Mouse (Mus musculus) left cerebral cortex, adult 18-20 months (tissue): ENCODE results near the gene Gm6588. TPM values are rescaled to one million over a fixed set of nuclear protein-coding genes. Genes with fewer than 3 reads are reported as not detected.

Experiments
- DNase-seq, 2 experiments: peaks; one replicate each; pipeline ENCODE4 v3.0.0; 2021 to 2022; ENCODE audit warnings: low spot score in 2 of 2, mixed read lengths in 1 of 2
- total RNA-seq, 2 experiments: library from RNA; stranded (reverse); gene quantifications; 2 replicates each; pipeline ENCODE4 v1.2.3; 2021

Gene Gm6588
- total RNA-seq, 2 experiments from 2014 or later = not detected

DNA sequence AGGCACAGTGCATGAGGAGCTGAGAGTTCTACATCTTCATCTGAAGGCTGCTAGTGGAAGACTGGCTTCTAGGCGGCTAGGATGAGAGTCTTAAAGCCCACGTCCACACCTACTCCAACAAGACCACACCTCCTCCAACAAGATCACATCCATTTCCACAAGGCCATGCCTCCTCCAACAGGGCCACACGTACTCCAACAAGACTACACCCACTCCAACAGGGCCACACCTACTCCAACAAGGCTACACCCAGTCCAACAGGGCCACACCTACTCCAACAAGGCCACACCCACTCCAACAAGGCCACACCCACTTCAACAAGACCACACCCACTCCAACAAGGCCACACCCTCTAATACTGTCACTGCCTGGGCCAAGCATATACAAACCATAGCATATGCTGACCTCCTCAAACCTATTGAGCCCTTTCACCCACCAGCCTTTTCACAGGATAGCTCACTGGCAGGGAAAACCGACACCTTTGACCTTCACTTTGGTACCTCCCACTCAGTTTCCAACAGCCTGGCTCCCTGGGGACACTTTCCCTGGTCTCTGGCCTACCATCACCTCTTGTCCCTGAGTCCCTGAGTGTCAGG lies 19.9 kb downstream of the Gm6588 start:
- no peak for DNase-seq

- peak; percentile 64 to 66 for DNase-seq
Measured at GRCm38 (mm10) chr5:112470144-112470543, 20.9 kb downstream of the Gm6588 start.

DNA sequence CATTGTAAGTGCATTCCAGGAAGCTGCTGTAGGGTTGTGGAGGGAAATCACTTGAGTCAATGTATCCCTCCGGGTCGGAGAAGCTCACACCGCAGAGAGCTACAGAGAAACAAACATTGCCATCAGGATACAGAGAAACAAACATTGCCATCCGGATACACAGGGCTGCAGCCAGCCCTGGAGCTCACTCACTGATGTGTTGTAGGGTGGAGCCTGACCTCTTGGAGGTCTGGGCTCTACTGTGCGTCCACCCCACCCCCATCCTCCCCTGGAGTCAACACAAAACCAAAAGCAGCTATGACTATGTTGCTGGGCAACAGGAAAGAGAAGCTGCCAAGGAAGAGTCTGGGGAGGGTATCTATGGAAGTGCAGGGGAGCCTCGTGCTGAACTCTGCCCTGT lies 24.2 kb downstream of the Gm6588 start:
- no peak for DNase-seq

GRCm38 (mm10) chr5:112481946-112482410 lies 32.8 kb downstream of the Gm6588 start:
- DNase-seq = no peak

GRCm38 (mm10) chr5:112482551-112482950 lies 33.3 kb downstream of the Gm6588 start:
- no peak for DNase-seq

GRCm38 (mm10) chr5:112483030-112483429 lies 33.8 kb downstream of the Gm6588 start:
- no peak for DNase-seq

GRCm38 (mm10) chr5:112484924-112485715 lies 35.9 kb downstream of the Gm6588 start:
- DNase-seq = no peak

GRCm38 (mm10) chr5:112486415-112486814 lies 37.2 kb downstream of the Gm6588 start:
- no peak for DNase-seq

GRCm38 (mm10) chr5:112487504-112487903 lies 38.3 kb downstream of the Gm6588 start:
- no peak for DNase-seq

DNA sequence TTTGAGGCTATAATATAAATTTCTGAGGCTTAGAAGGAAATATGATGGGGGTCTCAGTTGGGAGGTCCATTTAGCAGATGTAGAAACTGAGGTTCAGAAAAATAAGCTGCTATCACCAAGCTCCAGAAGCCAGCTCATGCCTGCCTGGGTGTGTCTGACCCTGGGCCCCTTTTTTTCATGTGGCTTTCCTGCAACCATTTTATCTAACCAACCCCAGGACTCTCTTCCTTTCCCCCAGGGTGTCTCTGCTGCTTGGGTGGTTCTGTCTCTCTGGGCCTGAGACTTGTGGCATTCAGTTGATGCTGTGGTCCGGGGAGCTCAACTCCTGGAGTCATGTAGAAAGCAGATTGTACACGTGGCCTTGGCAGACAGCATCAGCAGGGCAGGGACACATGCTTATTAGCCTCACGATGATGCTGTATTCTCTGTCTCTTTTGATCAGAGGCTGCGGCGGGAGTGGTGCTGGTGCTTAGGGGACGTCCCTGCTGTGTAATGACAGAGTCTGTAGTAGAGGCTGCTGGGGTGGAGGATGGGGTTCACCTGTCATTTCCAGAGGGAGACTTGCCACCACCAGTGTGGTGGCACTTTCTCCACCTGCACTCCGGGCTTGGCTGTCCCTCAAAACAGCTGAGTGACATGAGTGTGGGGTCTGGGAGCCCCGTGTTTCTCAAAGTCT lies 39.0 kb downstream of the Gm6588 start:
- DNase-seq = no peak

- DNase-seq = no peak
Measured at GRCm38 (mm10) chr5:112491489-112491888, 42.3 kb downstream of the Gm6588 start.

DNA sequence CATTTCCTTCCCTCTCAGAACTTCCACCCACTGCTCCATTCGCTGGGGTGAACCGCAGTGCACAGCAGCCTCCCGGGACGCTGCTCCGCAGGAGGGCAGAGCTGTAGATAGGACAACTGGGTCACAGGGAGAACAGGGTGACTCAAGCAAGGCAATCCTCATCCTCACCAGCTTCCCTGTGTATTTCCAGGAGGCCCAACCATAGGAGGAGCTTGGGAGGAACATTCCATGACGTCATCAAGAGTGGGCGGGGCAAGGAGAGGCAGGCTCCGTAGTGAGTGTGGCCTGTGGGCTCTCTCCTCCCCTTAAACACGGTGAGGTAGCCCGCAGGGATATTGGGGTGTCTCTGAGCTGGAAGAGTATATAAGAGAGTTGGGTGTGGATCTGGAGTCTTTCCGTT lies 44.3 kb downstream of the Gm6588 start:
- DNase-seq = peak; percentile 61 to 78

DNA sequence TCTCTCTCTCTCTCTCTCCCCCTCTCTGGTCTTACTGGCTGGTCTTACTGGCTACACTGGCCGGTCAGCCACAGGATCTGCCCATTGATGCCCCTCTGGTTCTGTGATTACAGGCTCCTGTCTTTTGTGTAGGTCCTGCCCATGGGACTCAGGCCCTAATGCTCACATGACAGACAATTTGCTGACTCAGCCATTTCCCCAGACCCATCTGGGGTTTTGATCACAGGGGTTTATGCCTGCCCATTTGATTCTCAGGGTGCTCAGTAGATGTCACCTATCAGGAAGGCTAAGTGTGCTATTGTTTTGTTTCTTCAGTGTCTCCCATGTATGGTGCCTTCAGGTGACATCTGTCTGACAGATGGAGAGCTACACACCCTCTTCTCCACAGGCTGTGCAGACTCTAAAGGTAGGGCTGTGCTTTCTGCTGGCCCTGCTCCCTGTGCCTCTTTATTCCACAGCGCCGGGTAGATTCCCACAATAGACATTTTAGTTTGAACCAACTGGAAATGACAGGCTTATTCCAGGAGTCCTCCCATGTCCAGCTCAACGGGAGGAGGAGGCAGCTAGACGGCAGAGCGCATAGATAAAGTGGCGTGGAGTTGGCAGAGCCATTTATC lies 47.6 kb downstream of the Gm6588 start:
- DNase-seq = no peak

GRCm38 (mm10) chr5:112498921-112499917 lies 50.0 kb downstream of the Gm6588 start:
- DNase-seq = no peak

DNA sequence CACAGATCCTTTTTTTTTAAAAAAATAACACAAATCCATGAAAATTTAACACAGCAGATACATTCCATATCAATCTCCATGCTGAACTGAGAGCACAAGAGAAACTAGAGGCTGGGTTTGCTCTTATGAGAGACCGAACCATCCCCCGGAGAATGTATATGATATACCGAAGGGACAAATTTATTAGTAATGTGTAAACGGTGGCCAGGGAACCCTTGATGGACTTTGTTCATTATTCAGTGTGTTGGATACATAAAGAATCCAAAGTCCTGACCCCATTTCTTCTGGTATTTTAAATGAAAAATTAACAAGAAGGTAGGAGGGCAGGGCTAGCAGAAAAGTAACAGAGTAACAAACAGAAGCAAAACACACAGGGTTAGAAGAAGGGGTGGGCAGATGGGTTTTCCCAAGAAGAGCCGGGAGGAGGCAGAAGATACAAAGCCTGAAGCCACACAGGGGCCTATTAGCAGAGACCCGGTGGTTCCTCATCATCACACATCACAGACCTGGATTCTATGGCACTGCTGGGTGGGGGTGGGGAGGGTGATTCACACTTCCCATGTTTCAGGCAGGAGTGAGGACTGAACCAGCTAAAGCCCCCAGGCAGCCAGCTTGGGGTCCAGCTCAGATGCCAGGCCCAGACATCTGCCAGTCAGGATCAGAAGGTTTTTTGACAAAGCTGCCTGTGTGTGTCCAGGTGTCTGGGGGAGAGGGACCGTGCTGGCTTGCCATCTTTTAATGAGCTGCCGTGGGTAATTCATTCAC lies 50.9 kb downstream of the Gm6588 start:
- DNase-seq = no peak
